Mouse (Mus musculus) adipocyte (in vitro differentiated cells): Measurements from ENCODE around the gene Nrgn.

ENCODE experiments used
- DNase-seq: peaks from one replicate; pipeline ENCODE4 v3.0.0-alpha.2; 2016; ENCODE audit warnings: low spot score

Gene Nrgn

GRCm38 (mm10) chr9:37552536-37553293 is at the start of gene Nrgn:
Gene Nrgn (minus strand): TSS chr9:37552904.
- no peak for DNase-seq

- DNase-seq = no peak
Measured at GRCm38 (mm10) chr9:37600538-37601205, 48.0 kb upstream of the Nrgn start.

GRCm38 (mm10) chr9:37598637-37599036 is 45.9 kb upstream of the Nrgn start:
- DNase-seq = no peak

- DNase-seq = no peak
Measured at GRCm38 (mm10) chr9:37595570-37595969, 42.9 kb upstream of the Nrgn start.

GRCm38 (mm10) chr9:37593690-37594089 is 41.0 kb upstream of the Nrgn start:
- no peak for DNase-seq

- DNase-seq = no peak
Measured at GRCm38 (mm10) chr9:37592633-37593032, 39.9 kb upstream of the Nrgn start.

- no peak for DNase-seq
Measured at GRCm38 (mm10) chr9:37592025-37592424, 39.3 kb upstream of the Nrgn start.

GRCm38 (mm10) chr9:37590381-37590780 is 37.7 kb upstream of the Nrgn start:
- no peak for DNase-seq

GRCm38 (mm10) chr9:37586718-37587117 is 34.0 kb upstream of the Nrgn start:
- no peak for DNase-seq

GRCm38 (mm10) chr9:37583594-37583993 is 30.9 kb upstream of the Nrgn start:
- DNase-seq = no peak

GRCm38 (mm10) chr9:37576436-37576930 is 23.8 kb upstream of the Nrgn start:
- peak; percentile 29 for DNase-seq

- DNase-seq = no peak
Measured at GRCm38 (mm10) chr9:37572204-37572876, 19.6 kb upstream of the Nrgn start.

- DNase-seq = no peak
Measured at GRCm38 (mm10) chr9:37569231-37569835, 16.6 kb upstream of the Nrgn start.

GRCm38 (mm10) chr9:37568605-37569214 is 16.0 kb upstream of the Nrgn start:
- no peak for DNase-seq

GRCm38 (mm10) chr9:37567892-37568604 is 15.3 kb upstream of the Nrgn start:
- DNase-seq = peak; percentile 9

GRCm38 (mm10) chr9:37567454-37567853 is 14.8 kb upstream of the Nrgn start:
- no peak for DNase-seq

- no peak for DNase-seq
Measured at GRCm38 (mm10) chr9:37567019-37567418, 14.3 kb upstream of the Nrgn start.

- no peak for DNase-seq
Measured at GRCm38 (mm10) chr9:37563805-37564204, 11.1 kb upstream of the Nrgn start.

- no peak for DNase-seq
Measured at GRCm38 (mm10) chr9:37560617-37561016, 7.9 kb upstream of the Nrgn start.

- no peak for DNase-seq
Measured at GRCm38 (mm10) chr9:37556366-37556765, 3.7 kb upstream of the Nrgn start.
